Mouse (Mus musculus) stomach, postnatal 0 days (tissue): ENCODE data around the gene Map2k5.

Experiments
- CTCF ChIP-seq: IDR thresholded peaks from 2 replicates; pipeline ENCODE4 v1.5.1; 2016; ENCODE audit warnings: antibody characterized with exemption, low read depth, mild to moderate bottlenecking, moderate library complexity
- EP300 ChIP-seq: optimal IDR thresholded peaks from 2 replicates; pipeline ENCODE3; 2016; ENCODE audit warnings: antibody characterized with exemption

DNA sequence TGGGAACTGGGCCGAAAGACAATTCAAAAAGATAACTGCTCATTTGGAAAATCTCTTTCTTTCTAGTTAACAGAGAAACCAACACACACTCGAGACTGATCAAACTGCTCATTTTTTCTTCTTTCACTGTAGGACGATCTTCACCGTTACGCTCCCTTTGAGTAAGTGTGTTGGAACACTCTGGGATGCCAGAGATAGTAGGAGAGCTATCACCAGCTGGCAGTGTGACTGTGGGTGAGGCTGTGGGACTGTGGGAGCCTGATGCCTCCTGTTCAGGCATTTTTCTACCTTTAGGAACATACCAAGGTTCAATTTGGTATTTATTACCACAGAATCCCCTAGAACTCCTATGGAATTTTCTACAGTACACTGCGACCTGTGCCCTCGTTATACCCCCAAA is 17.9 kb upstream of the Map2k5 start:
- TF ChIP-seq EP300 = no peak
- TF ChIP-seq CTCF = no peak
